Mouse (Mus musculus) kidney, adult 2 months (tissue): ENCODE data around the gene Cdc45. TPM values are rescaled to one million over a fixed set of nuclear protein-coding genes. Genes with fewer than 3 reads are reported as not detected.

Source experiments
- DNase-seq: peaks from one replicate; pipeline ENCODE4 v3.0.0; 2021
- H3K27ac ChIP-seq: fragments of 200-500 bp; 2 replicates; pipeline ENCODE4 v1.5.1; 2012; ENCODE audit warnings: low read depth, low read length, control low read depth, inconsistent platforms; ENCODE audit not compliant: insufficient read depth
- H3K27me3 ChIP-seq: fragments of 200-500 bp; replicated peaks from 2 replicates; pipeline ENCODE4 v1.6.1; 2012; ENCODE audit warnings: mild to moderate bottlenecking, moderate library complexity, low read length, inconsistent platforms; ENCODE audit not compliant: control insufficient read depth, insufficient read depth
- H3K36me3 ChIP-seq: fragments of 200-500 bp; 2 replicates; pipeline ENCODE4 v1.6.1; 2012; ENCODE audit warnings: mild to moderate bottlenecking, moderate library complexity, low read length, inconsistent platforms; ENCODE audit not compliant: control insufficient read depth, insufficient read depth
- H3K4me1 ChIP-seq: fragments of 200-500 bp; 2 replicates; pipeline ENCODE4 v1.6.1; 2011; ENCODE audit warnings: low read length; ENCODE audit not compliant: control insufficient read depth, insufficient read depth
- H3K4me3 ChIP-seq: fragments of 200-500 bp; 2 replicates; pipeline ENCODE4 v1.5.1; 2011; ENCODE audit warnings: mild to moderate bottlenecking, low read depth, low read length, control low read depth; ENCODE audit not compliant: insufficient read depth
- CTCF ChIP-seq: fragments of 200-500 bp; conservative IDR thresholded peaks from 2 replicates; pipeline ENCODE4 v1.5.1; 2011; ENCODE audit warnings: low read depth, mild to moderate bottlenecking, control low read depth, low read length, moderate library complexity, mixed read lengths; ENCODE audit not compliant: insufficient read depth, insufficient read length
- POLR2A ChIP-seq: fragments of 200-500 bp; IDR thresholded peaks from one replicate; pipeline ENCODE4 v1.6.1; 2011; ENCODE audit warnings: low read depth, low read length, control low read depth
- WGBS: fragments of 180-500 bp; shearing (Covaris S2); methylation state at CpG from one replicate; pipeline ENCODE4 v1.1.7; 2018; 5-methylcytosine and 5-hydroxymethylcytosine counted together
- polyA plus RNA-seq: library from polyadenylated mRNA; depleted of rRNA; stranded (reverse); fragments of >200 nt; gene quantifications from 2 replicates; pipeline ENCODE4 v1.2.3, GENCODE M21; 2012

Cdc45 gene
- polyA plus RNA-seq, 1 experiment: 3.6 TPM

DNA sequence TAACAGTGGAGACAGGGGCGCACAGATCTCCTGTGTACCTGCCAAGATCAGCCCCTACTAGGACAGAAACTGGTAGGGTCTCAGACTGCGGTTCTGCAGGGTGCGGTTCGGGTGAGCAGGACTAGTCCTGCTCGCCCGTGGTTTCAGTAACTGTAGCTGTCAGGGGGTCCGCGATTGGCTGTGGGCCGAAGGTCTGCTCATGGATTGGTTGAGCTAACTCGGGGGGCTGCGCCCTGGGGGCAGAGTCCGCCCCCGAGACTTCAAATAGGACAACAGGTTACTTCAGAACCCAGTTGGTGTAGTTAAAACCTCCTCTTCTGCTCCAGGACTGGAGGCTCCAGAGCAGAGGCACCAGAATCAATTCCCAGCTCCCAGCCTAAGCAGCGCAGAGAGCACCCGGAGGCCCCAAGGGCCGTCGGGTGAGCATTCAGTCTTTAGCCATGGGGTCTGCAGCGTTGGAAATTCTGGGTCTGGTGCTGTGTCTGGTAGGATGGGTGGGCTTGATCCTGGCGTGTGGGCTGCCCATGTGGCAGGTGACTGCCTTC is 35.2 kb downstream of the Cdc45 start, which contains the start of gene Cldn5:
TSS of gene Cldn5 (plus strand) at position 292 of the 545 bp plus-strand sequence.
- WGBS: 26% methylated on average over 19 of the region's 19 CpGs
- Histone ChIP-seq H3K27me3 (no peaks in the 10 kb centered on the region), H3K4me1 (no peaks in the 10 kb centered on the region), H3K36me3 (no peaks in the 10 kb centered on the region), H3K4me3 (peak within 1 kb of the TSS; percentile 31), H3K27ac (peak within 1 kb of the TSS; percentile 13; the same call in 1 of the 2 replicates)
- TF ChIP-seq CTCF (no peak), POLR2A (no peak)
- DNase-seq: peak; percentile 19

DNA sequence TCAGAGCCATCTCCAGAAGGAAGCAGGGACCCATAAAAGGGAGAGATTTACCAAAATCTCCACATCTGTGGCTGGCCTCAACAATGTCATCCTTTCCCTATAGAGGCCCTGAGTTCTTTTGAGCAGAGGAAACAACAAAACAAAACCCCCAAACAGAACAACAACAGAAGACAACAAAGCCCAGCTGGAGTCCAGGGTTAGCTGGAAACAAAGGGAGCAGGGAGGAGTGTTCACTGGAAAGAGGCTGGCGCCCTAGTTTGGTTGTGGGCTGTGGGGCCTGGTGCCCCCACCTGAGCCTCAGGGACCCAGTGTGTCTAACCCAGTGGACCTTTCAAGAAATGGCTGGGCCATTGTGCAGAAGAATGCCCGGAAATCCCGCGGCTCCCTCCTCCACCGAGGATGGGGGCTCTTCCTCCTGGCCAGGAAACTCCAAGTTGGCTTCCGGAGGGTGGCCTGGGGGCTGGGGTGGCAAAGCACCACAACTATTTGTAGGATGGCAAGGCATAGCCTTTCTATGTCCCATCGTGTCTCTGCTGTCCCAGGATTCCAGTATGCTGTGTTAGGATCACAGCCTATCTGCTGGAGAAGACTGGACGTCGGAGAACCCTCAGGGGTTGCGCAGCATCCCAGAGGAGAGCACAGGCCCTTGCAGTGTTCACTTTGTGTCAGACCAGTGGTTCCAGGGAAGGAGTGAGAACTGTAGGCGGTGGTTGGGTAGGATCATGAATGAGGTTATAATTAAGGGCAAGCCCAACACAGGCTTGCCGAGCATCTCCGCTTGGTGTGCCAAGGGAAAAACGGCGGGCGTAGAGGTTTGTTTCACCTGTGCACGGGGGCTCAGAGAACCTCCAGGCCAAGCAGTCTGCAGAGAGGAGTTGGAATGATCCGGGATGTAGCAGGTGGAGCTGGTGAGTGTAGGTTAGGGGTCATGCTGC is 35.9 kb downstream of the Cdc45 start:
- no peak overlapping the region for H3K4me3 ChIP-seq

DNA sequence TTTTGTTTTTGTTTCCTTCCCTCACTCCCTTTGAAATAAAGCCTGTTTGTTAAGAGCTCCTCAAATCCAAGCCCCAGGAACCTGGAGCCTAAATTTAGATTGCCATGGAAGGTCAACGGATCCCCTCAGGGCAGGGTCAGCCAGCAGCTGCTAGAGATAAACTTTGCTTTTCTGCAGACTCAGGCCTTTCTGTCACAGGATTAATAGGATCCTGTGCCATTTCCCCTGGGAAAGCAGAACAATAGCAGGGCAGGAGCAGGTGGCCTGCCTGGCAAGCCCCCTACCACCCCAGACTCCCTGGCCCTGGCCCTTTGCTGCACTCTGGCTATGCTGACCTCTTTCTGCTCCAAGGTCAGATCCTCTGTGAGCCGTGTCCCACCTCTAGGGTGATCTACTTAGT is 37.9 kb downstream of the Cdc45 start:
- Histone ChIP-seq H3K27ac (no peak overlapping the region), H3K36me3 (no peaks in the 10 kb centered on the region), H3K27me3 (no peaks in the 10 kb centered on the region), H3K4me1 (no peaks in the 10 kb centered on the region), H3K4me3 (no peak overlapping the region)
- WGBS: 52% methylated on average over 2 of the region's 2 CpGs
- TF ChIP-seq POLR2A (no peak), CTCF (no peak)
- no peak for DNase-seq

More for the DNA sequence above, 35.9 kb downstream of the Cdc45 start:
- TF ChIP-seq POLR2A: no peak
- no peak for TF ChIP-seq CTCF
- peak; percentile 36 for DNase-seq
- Histone ChIP-seq H3K27me3 (no peaks in the 10 kb centered on the region), H3K27ac (peak overlapping the region; percentile 13; the same call in 1 of the 2 replicates), H3K36me3 (no peaks in the 10 kb centered on the region), H3K4me1 (no peaks in the 10 kb centered on the region)
- WGBS: 64% methylated on average over 18 of the region's 18 CpGs

DNA sequence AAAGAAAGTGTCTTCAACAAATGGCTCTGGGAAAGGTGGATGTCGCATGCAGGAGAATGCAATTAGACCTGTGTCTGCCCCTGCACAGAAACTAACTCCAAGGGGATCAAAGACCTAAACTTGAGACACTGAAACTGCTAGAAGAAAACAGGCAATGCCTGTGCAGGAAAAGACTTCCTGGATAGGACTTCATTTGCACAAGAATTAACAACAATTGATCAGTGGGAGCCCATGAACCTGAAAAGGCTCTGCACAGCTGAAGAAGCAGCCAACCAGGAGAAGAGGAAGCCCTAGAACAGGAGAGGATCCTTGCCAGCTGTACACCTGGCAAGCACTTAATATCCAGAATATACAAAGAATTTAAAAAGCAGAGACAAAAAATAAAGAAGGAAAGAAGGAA is 42.3 kb downstream of the Cdc45 start:
- WGBS: 75% methylated on average over 1 of the region's 1 CpGs
- no peaks in the 10 kb centered on the region for H3K27me3 ChIP-seq
- no peak for TF ChIP-seq POLR2A
- TF ChIP-seq CTCF: no peak
- no peaks in the 10 kb centered on the region for H3K36me3 ChIP-seq
- H3K27ac ChIP-seq: no peak overlapping the region
- H3K4me3 ChIP-seq: no peak overlapping the region
- H3K4me1 ChIP-seq: no peaks in the 10 kb centered on the region
- no peak for DNase-seq

DNA sequence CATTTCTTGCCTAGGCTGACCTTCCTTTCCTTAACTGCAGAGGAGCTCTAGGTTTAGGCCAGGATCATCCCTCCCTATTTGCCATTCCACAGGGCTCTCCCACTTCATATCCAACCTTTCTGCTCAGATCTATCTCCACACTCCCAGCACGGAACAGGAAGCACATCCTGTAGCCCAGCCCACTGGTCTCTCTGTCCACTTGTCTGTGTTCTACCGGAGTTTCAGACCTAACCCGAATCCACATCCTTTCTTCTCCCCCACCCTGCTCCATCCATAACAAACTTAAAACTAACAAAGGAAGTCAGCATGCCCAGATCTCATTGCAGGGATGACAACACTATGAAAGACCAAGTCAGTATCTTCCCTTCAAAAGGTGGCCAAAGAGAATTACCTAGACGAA is 45.4 kb downstream of the Cdc45 start:
- Histone ChIP-seq H3K27me3 (no peaks in the 10 kb centered on the region), H3K36me3 (no peaks in the 10 kb centered on the region), H3K4me3 (no peak overlapping the region), H3K27ac (no peak overlapping the region), H3K4me1 (no peaks in the 10 kb centered on the region)
- no peak for DNase-seq
- WGBS: 62% methylated on average over 4 of the region's 4 CpGs
- TF ChIP-seq POLR2A: no peak
- no peak for TF ChIP-seq CTCF

DNA sequence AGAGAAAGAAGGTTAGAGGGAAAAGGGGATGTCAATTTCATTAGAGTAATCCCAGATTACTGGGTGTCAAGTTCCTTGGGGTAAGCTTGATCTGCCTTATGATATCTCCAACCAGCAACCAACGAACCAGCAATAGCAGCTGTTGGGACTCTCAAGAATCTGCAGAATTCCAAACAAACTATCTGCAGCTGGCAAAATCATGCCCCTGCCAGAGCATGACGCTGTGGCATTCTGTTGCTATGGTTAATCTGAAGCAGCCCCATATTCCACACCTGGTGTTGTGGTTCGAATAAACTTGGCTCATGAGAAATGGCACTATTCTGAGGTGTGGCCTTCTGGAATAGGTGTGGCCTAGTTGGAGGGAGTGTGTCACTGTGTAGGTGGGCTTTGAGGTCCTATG is 48.8 kb downstream of the Cdc45 start:
- no peak overlapping the region for H3K4me3 ChIP-seq
- TF ChIP-seq POLR2A (no peak), CTCF (no peak)
- H3K27ac ChIP-seq: no peak overlapping the region
- DNase-seq: no peak
- no peaks in the 10 kb centered on the region for H3K27me3 ChIP-seq
- H3K36me3 ChIP-seq: no peaks in the 10 kb centered on the region
- H3K4me1 ChIP-seq: no peaks in the 10 kb centered on the region
- 75% methylated on average over 3 of the region's 3 CpGs for WGBS

DNA sequence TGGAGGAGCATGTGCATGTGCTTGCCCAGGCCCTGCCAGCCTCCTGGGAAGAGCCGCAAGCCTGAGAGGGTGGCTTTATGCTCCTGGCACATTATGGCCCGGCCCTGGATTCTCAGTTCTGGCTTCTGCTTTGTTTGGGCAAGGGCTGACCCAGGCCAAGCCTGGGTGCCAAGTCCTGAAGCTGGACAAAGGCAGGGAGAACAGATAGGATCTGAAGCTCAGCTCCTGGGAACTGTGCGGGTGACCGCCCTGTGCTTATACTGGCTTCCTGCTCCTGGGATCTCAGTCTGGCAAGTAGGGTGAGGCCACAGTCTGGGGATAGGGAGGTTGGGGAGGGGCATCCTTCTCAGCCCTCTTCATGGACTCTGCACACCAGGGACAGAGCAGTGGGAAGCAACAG is 50.1 kb downstream of the Cdc45 start:
- no peaks in the 10 kb centered on the region for H3K27me3 ChIP-seq
- H3K27ac ChIP-seq: no peak overlapping the region
- no peak for DNase-seq
- no peaks in the 10 kb centered on the region for H3K36me3 ChIP-seq
- H3K4me3 ChIP-seq: no peak overlapping the region
- WGBS: 87% methylated on average over 4 of the region's 4 CpGs
- TF ChIP-seq CTCF: no peak
- no peak for TF ChIP-seq POLR2A
- no peaks in the 10 kb centered on the region for H3K4me1 ChIP-seq
